Mouse (Mus musculus) lung, postnatal 4 days (tissue): Measurements from ENCODE around the gene Nat8l.

Experiments
- DNase-seq, 2 experiments: peaks; one replicate each; pipeline ENCODE4 v3.0.0; 2021

Nat8l gene

GRCm38 (mm10) chr5:34004618-34005017, 8.8 kb downstream of the Nat8l start:
- peak in 1 of 2 experiments; percentile 15 for DNase-seq

DNA sequence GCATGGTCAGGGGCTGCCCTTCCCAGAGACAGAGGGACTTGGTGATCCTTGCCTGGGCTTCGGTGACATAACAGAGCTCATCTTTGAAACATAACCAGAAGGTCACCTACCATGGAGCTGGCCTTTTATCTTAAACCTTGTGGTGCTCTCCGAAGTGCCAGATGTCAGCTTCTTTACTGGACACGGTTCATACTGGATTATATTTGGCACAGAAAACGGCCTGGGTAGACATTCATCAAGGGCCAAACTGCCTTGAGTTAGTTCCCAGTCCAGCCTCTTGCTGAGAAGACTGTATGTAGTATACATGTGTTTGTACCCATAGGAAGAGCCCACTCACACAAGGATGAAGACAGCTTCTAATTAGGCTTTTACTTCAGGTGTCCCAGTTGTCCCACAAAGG, 11.0 kb downstream of the Nat8l start:
- no peak for DNase-seq

DNA sequence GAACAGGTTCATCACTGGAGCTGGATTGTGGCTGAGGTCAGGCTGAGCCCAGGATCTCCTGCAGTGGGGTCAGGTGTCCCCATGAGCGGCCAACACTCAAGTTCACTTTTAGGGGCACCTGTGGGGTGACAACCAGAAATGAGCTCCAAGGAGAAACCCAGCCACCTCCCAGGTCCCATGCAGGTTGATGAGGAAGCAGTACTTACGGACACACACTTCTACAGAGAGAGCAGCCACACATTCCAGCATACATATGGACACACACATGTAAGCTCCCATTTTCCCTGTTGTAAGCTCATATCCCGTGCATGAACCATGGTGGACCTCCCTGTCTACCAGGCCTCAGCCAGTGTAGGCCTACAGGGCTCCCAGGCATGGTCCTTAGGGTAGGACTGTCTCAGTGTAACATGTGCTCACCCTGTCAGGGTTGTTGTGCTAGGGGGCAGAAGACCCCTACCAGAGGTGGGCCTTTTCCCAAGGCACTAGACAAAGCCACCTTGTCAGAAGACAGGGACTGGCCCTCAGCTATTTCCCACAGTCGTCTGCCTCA, 11.7 kb downstream of the Nat8l start:
- peak in 1 of 2 experiments; percentile 14 for DNase-seq

- no peak for DNase-seq
Measured at GRCm38 (mm10) chr5:34014652-34015051, 18.9 kb downstream of the Nat8l start.

DNA sequence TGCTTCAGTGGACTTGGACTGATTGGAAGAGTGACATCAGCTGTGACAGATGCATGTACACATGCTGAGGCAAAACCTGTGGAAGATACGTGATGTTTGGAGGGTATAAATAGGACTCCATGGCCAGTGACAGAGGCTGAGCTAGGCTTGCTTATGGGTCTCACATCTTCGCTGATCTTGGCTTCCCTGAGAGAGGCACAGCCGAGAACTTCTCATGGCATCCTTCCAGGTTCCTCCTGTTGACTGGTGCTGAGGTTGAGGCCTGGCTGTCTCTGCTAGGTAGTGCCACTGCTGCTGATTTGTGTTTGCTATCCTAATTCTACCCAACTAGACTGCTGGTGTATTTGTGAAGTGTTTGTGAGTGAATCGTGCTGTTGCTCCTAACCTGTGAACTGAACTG, 23.2 kb downstream of the Nat8l start:
- no peak for DNase-seq

GRCm38 (mm10) chr5:34030101-34030500, 34.3 kb downstream of the Nat8l start:
- DNase-seq: no peak

DNA sequence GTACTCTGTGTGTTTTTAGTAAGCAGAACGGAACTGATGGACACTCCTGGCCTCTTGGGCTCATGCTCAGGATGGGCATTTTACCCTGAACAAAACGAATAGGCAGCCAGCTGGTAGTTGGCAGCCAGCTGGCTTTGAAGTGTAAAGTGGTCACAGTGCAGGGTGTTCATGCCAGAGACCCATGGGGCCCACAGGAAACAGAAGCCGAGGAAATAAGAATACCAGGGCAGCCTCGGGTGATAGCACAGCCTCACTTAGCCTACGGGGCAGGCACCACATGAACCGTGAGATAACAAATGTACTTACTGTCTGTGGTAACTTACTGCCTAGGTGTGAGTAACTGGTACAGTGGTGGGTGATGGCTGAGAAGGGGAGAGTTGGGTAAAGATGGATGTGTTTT, 35.2 kb downstream of the Nat8l start:
- no peak for DNase-seq

- DNase-seq: no peak
Measured at GRCm38 (mm10) chr5:34032520-34032919, 36.7 kb downstream of the Nat8l start.
